Mouse (Mus musculus) CD4-positive, CD25-positive, alpha-beta regulatory T cell, adult 2 months (primary cell): ENCODE results near the gene Ttc26.

Experiments used
- DNase-seq: peaks from one replicate; pipeline ENCODE4 v3.0.0-alpha.2; 2012; ENCODE audit warnings: low read depth, low spot score

Ttc26 gene

GRCm38 (mm10) chr6:38381129-38381771 is at the start of gene Ttc26:
Gene Ttc26 (plus strand): TSS chr6:38381469.
- DNase-seq: peak; percentile 93

- DNase-seq: no peak
Measured at GRCm38 (mm10) chr6:38335264-38335663, 46.0 kb upstream of the Ttc26 start.

- peak; percentile 68 for DNase-seq
Measured at GRCm38 (mm10) chr6:38337166-38337705, 44.0 kb upstream of the Ttc26 start.

- peak; percentile 59 for DNase-seq
Measured at GRCm38 (mm10) chr6:38337951-38338350, 43.3 kb upstream of the Ttc26 start.

- peak; percentile 16 for DNase-seq
Measured at GRCm38 (mm10) chr6:38339078-38339477, 42.2 kb upstream of the Ttc26 start.

GRCm38 (mm10) chr6:38341751-38342665 is 39.3 kb upstream of the Ttc26 start:
- peak; percentile 74 for DNase-seq

- no peak for DNase-seq
Measured at GRCm38 (mm10) chr6:38342666-38342992, 38.6 kb upstream of the Ttc26 start.

GRCm38 (mm10) chr6:38343581-38343980 is 37.7 kb upstream of the Ttc26 start:
- DNase-seq: peak; percentile 44

GRCm38 (mm10) chr6:38344006-38344670 is 37.1 kb upstream of the Ttc26 start:
- peak; percentile 54 for DNase-seq

- peak; percentile 88 for DNase-seq
Measured at GRCm38 (mm10) chr6:38345796-38346195, 35.5 kb upstream of the Ttc26 start.

GRCm38 (mm10) chr6:38347875-38348274 is 33.4 kb upstream of the Ttc26 start:
- DNase-seq: peak; percentile 47

GRCm38 (mm10) chr6:38348811-38349453 is 32.3 kb upstream of the Ttc26 start:
- DNase-seq: peak; percentile 50

- DNase-seq: peak; percentile 22
Measured at GRCm38 (mm10) chr6:38349806-38350205, 31.5 kb upstream of the Ttc26 start.

- peak; percentile 65 for DNase-seq
Measured at GRCm38 (mm10) chr6:38351930-38352329, 29.3 kb upstream of the Ttc26 start.

- peak; percentile 76 for DNase-seq
Measured at GRCm38 (mm10) chr6:38352451-38352850, 28.8 kb upstream of the Ttc26 start.

GRCm38 (mm10) chr6:38353181-38353580 is 28.1 kb upstream of the Ttc26 start:
- peak; percentile 39 for DNase-seq

GRCm38 (mm10) chr6:38353811-38354722 is 27.2 kb upstream of the Ttc26 start, which contains the start of gene Zc3hav1:
Gene Zc3hav1 (minus strand): TSS chr6:38354603.
- peak; percentile 94 for DNase-seq

GRCm38 (mm10) chr6:38354723-38355353 is 26.4 kb upstream of the Ttc26 start:
- DNase-seq: no peak

GRCm38 (mm10) chr6:38355354-38355823 is 25.9 kb upstream of the Ttc26 start:
- peak; percentile 59 for DNase-seq

GRCm38 (mm10) chr6:38355862-38356261 is 25.4 kb upstream of the Ttc26 start:
- DNase-seq: peak; percentile 22
